Mouse (Mus musculus) C2C12 (cell line): Measurements from ENCODE around the gene Zmat3. TPM values are rescaled to one million over a fixed set of nuclear protein-coding genes. Genes with fewer than 3 reads are reported as not detected.

Source experiments
- H3K27me3 ChIP-seq: one replicate; pipeline ENCODE4 v1.6.1; 2011; ENCODE audit not compliant: control insufficient read depth, insufficient read depth, insufficient read length
- H3K36me3 ChIP-seq: one replicate; pipeline ENCODE4 v1.6.1; 2011; ENCODE audit not compliant: control insufficient read depth, insufficient read depth
- H3K4me3 ChIP-seq: one replicate; pipeline ENCODE4 v1.5.1; 2011; ENCODE audit warnings: mild to moderate bottlenecking, control low read depth; ENCODE audit not compliant: poor library complexity, insufficient read depth, severe bottlenecking
- H3K79me2 ChIP-seq: one replicate; pipeline ENCODE4 v1.6.1; 2011; ENCODE audit not compliant: control insufficient read depth, insufficient read depth
- H3K79me3 ChIP-seq: one replicate; pipeline ENCODE4 v1.6.1; 2011; ENCODE audit warnings: low read depth, control low read depth
- H3ac ChIP-seq: one replicate; pipeline ENCODE3; 2011; ENCODE audit warnings: low read depth; ENCODE audit not compliant: control insufficient read depth, insufficient read length
- CEBPB ChIP-seq: IDR thresholded peaks from one replicate; pipeline ENCODE4 v1.6.1; 2011; ENCODE audit warnings: low read depth, mild to moderate bottlenecking, control low read depth, moderate library complexity
- CTCF ChIP-seq: IDR thresholded peaks from one replicate; pipeline ENCODE4 v1.5.1; 2011; ENCODE audit not compliant: control insufficient read depth, insufficient read depth, insufficient read length
- FOSL1 ChIP-seq: IDR thresholded peaks from one replicate; pipeline ENCODE4 v1.8.0; 2011; ENCODE audit warnings: mild to moderate bottlenecking, low read length; ENCODE audit not compliant: poor library complexity, insufficient read depth, severe bottlenecking
- MAX ChIP-seq: IDR thresholded peaks from one replicate; pipeline ENCODE4 v1.6.1; 2011; ENCODE audit warnings: mild to moderate bottlenecking, control low read depth
- MYOD1 ChIP-seq: IDR thresholded peaks from one replicate; pipeline ENCODE4 v1.6.1; 2011; ENCODE audit warnings: low read depth; ENCODE audit not compliant: control insufficient read depth, insufficient read length
- MYOG ChIP-seq: IDR thresholded peaks from one replicate; pipeline ENCODE4 v1.6.1; 2011; ENCODE audit not compliant: control insufficient read depth, insufficient read length; ENCODE audit errors: extremely low read depth
- USF1 ChIP-seq: IDR thresholded peaks from one replicate; pipeline ENCODE4 v1.6.1; 2011; ENCODE audit warnings: low read depth, mild to moderate bottlenecking, control low read depth, moderate library complexity
- long read RNA-seq, 2 experiments: library from polyadenylated mRNA; unstranded; transcript quantifications; one replicate each; pipeline ENCODE4 v2.0.0; 2019 to 2020
- polyA plus RNA-seq: library from polyadenylated mRNA; unstranded; fragments of >200 nt; fragmentation: generic; extraction: Trizol; gene quantifications from one replicate; pipeline ENCODE4 v1.2.1, GENCODE M21; 2012; ENCODE audit warnings: missing spikeins

The Zmat3 gene
- 14.7 TPM for polyA plus RNA-seq
- long read RNA-seq, experiment 1, partial matches to known transcripts, result 0 of 5 reads
- long read RNA-seq, experiment 1, other reads (novel, unspliced or antisense), result 5 of 5 reads
- long read RNA-seq, experiment 2, partial matches to known transcripts, result 0 of 8 reads
- long read RNA-seq, experiment 2, other reads (novel, unspliced or antisense), result 4 of 8 reads

GRCm38 (mm10) chr3:32365546-32366245, at the start of gene Zmat3:
Zmat3 (minus strand) TSS chr3:32366014.
- no peak for TF ChIP-seq USF1
- TF ChIP-seq FOSL1, result no peak
- TF ChIP-seq MYOG, result no peak
- no peak for TF ChIP-seq MAX
- no peak for TF ChIP-seq CTCF
- no peak for TF ChIP-seq CEBPB
- TF ChIP-seq MYOD1, result peak; percentile 21
- peak within 1 kb of the TSS; percentile 58 for H3K4me3 ChIP-seq
- H3ac ChIP-seq, result peak within 1 kb of the TSS; percentile 97
- peaks cover 41% of the 10 kb centered on the region for H3K79me3 ChIP-seq
- H3K27me3 ChIP-seq, result no peaks in the 10 kb centered on the region
- H3K36me3 ChIP-seq, result peaks cover 14% of the 10 kb centered on the region
- peaks cover 47% of the 10 kb centered on the region for H3K79me2 ChIP-seq

GRCm38 (mm10) chr3:32414381-32414780, 48.6 kb upstream of the Zmat3 start:
- Histone ChIP-seq H3K79me2 (peaks cover 97% of the 10 kb centered on the region), H3K27me3 (no peaks in the 10 kb centered on the region), H3ac (no peak overlapping the region), H3K36me3 (no peaks in the 10 kb centered on the region), H3K79me3 (peaks cover 65% of the 10 kb centered on the region), H3K4me3 (no peak overlapping the region)
- TF ChIP-seq CEBPB (no peak), MAX (no peak), FOSL1 (no peak), MYOD1 (no peak), CTCF (no peak), MYOG (no peak), USF1 (no peak)

GRCm38 (mm10) chr3:32412502-32413044, 46.8 kb upstream of the Zmat3 start:
- Histone ChIP-seq H3K4me3 (no peak overlapping the region), H3ac (no peak overlapping the region), H3K27me3 (no peaks in the 10 kb centered on the region), H3K79me2 (peaks cover 98% of the 10 kb centered on the region), H3K79me3 (peaks cover 68% of the 10 kb centered on the region), H3K36me3 (no peaks in the 10 kb centered on the region)
- TF ChIP-seq FOSL1, result no peak
- TF ChIP-seq CTCF, result no peak
- no peak for TF ChIP-seq CEBPB
- TF ChIP-seq MYOG, result no peak
- TF ChIP-seq USF1, result no peak
- no peak for TF ChIP-seq MAX
- no peak for TF ChIP-seq MYOD1

GRCm38 (mm10) chr3:32408811-32409273, 43.0 kb upstream of the Zmat3 start:
- Histone ChIP-seq H3K27me3 (no peaks in the 10 kb centered on the region), H3K36me3 (no peaks in the 10 kb centered on the region), H3ac (no peak overlapping the region), H3K79me2 (peaks cover 98% of the 10 kb centered on the region), H3K4me3 (no peak overlapping the region), H3K79me3 (peaks cover 80% of the 10 kb centered on the region)
- no peak for TF ChIP-seq CTCF
- TF ChIP-seq CEBPB, result peak; percentile 82

- H3K79me2 ChIP-seq, result peaks cover 98% of the 10 kb centered on the region
- peaks cover 80% of the 10 kb centered on the region for H3K79me3 ChIP-seq
Measured at GRCm38 (mm10) chr3:32406804-32407203, 41.0 kb upstream of the Zmat3 start.

More at GRCm38 (mm10) chr3:32406804-32407203, 41.0 kb upstream of the Zmat3 start:
- Histone ChIP-seq H3K4me3 (no peak overlapping the region), H3K36me3 (no peaks in the 10 kb centered on the region), H3ac (no peak overlapping the region), H3K27me3 (no peaks in the 10 kb centered on the region)
- TF ChIP-seq MYOG, result no peak
- TF ChIP-seq FOSL1, result no peak
- TF ChIP-seq CEBPB, result no peak
- TF ChIP-seq USF1, result no peak
- TF ChIP-seq MYOD1, result no peak
- no peak for TF ChIP-seq CTCF
- TF ChIP-seq MAX, result no peak
